Mouse (Mus musculus) adrenal gland, postnatal 0 days (tissue): ENCODE measurements around the gene Gmps. TPM values are rescaled to one million over a fixed set of nuclear protein-coding genes. Genes with fewer than 3 reads are reported as not detected.

ENCODE experiments used
- polyA plus RNA-seq: library from polyadenylated mRNA; unstranded; fragments of >200 nt; fragmentation: Nextera tagmentation; extraction: Ambion mirVana; gene quantifications from 2 replicates; pipeline ENCODE4 v1.2.1, GENCODE M21; 2015

Gene Gmps
- 15.8 and 20.5 TPM in 2 replicates for polyA plus RNA-seq

DNA sequence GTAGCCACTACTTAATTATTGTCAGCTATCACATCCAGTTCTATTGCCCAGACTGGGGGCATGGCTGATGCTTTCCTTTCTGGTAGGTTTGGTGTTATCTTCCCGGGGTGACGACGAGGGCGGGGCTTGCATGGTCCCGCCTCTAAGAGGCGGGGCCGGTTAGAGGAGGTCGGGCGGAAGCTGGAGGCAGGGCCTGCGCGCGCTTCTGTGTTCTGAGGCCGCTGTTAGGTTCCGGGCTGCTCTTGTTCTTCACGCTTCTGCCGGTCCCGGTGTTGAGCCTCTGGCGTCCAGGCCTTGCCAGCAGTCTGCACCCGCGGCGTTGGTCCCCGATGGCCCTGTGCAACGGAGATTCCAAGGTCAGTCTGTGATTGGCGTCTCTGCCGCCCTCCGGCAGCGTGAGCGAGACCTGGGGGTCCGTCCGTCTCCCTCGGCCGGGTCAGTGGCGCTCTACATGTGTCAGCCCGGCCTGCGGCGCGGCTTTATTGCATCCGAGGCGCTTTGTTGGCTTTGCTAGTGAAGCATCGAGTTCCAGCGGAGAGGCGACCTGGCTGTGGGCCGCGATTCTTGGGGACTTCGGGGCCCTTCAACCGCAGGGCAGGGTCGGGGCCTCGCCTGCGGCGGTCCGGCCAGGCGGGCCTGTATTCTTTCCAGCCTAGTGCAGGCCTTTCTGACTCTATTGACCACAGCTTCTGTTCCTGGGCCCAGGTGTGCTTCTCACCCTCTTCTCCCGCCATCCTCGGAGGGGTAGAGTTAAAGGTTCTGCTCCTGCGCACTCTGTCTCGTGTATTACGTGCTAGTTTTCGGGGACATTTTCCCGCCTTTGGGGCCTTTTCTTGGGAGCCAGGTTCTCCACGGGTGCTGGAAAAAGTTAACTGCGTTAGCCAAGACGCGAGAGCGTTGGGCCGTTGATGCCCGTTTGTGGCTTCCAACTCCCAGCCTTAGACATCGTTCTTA, at the start of gene Gmps:
TSS of gene Gmps (plus strand) at position 152 of the 954 bp plus-strand sequence.

DNA sequence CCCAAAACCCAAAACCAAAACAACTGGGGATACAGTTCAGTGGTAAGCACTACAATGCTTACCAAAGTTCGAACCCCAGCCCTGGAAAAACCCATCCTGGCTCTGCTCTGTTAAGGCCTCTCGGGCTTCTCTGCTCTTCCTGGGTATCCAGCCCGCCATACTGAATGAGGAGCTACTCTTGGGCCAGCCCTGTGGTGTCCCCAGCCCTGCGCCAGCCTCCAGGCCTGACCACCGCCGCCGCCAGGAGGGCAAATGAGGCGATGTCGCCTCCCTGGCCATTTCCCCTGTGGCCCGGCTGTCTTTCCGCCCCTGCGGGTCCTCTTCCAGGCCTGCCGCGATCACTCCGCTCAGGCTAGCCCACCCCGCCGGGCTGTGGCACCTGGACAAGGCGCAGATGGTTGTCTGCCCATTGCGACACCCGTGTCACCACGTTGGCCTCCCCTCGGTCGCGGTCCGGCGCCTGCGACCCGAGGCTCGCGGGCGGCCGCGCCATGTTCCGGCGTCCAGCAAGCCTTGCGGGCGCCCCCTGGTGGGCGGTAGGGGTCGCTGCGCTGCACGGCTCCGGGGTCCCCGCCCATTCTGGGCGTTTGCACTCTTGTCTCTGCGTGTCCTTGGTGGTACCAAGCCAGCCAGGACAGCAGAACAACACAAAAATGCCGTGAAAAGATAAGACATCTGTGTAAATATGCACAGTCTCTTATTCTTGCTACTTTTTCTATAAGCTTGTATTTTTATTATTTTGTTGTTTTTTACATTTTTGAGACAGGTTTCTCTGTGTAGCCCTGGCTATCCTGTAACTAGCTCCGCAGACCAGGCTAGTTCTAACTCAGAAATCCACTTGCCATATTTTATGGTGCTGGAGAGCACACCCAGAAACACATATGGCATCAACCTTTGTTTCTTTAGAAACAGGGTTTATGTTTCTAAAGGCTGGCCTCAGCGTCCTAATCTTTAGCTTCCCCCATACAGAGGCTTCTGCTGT, 46.7 kb upstream of the Gmps start, which contains the start of gene E130311K13Rik:
TSS of gene E130311K13Rik (minus strand) at position 595 of the 982 bp plus-strand sequence.

DNA sequence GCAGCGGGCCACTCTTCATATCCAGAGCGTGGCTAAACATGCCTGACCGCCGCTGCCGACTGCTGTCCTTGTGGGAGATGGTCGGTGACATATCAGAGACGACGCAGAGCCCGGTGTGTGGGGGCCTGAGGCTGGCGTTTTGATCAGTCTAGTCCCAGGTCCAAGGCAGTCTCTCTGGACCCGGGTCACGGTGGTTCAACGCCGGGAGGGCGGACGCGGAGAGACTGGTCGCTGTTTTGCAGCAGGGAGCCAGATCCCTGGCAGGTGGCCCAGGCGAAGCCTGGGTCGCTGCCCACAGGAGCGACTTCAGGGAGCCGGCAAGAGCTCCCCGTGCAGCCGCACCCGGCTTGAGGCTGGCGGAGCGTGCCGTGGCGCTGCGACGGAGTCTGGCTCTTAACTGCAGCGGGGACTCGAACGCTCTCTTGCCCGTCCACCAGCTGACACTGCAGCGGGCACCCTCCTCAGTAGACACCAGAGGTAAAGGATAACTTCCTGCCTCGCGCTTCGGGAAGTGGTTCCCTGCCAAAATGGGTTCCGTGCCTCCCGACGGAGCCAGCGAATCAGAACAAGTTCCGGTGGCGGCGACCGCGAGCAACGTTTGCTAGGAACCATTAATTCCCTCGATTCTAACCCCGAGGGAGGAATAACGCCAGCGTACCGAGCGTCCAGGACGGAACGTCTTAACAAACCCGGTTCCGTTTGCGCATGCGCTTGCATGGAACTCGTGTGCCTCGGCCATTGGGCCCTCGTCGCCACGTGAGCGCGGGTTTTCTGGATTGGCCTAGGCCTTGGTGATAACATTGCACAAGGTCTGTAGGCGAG, 11.6 kb upstream of the Gmps start, which contains the start of gene Slc33a1:
TSS of gene Slc33a1 (minus strand) at position 669 of the 822 bp plus-strand sequence.

Other genes with a start within 250 kb of the Gmps start
- 0.49 and 0.63 TPM in 2 replicates for gene Plch1, start 76.6 kb upstream of the Gmps start, polyA plus RNA-seq
- gene E130311K13Rik, start 46.6 kb upstream of the Gmps start, polyA plus RNA-seq, result 14.7 and 18.9 TPM in 2 replicates
- gene Slc33a1, start 11.3 kb upstream of the Gmps start, polyA plus RNA-seq, result 13.5 and 22.9 TPM in 2 replicates
- gene Vmn2r1, start 105.4 kb downstream of the Gmps start, polyA plus RNA-seq, result 0.05 and 0.07 TPM in 2 replicates
- gene Vmn2r2, start 165.8 kb downstream of the Gmps start, polyA plus RNA-seq, result 0.04 TPM in 1 of 2 replicates, not detected in the other